Mouse (Mus musculus) forebrain, embryonic 14.5 days (tissue): ENCODE measurements at regions not wholly inside any gene's neighbourhood (a gene's known extent, or its start where the extent isn't known, plus 50 kb on each side); places are given as distances from the start of the nearest gene placed in this dataset.
A peak's percentile ranks its signal among the peaks of the same experiment; 100 is the strongest.

ENCODE experiments used
- ATAC-seq: fragments of 200-750 bp; cut with Nextera tagmentation; 2 replicates; pipeline ENCODE4 v1.8.0; 2017; ENCODE audit warnings: mild to moderate bottlenecking, moderate library complexity
- DNase-seq: peaks from one replicate; pipeline ENCODE4 v3.0.0-alpha.2; 2015; ENCODE audit warnings: low spot score
- H3K27ac ChIP-seq: fragments of 300-500 bp; sonication (generic); 2 replicates; pipeline ENCODE4 v1.5.1; 2014; ENCODE audit warnings: low read depth, mild to moderate bottlenecking, control low read depth, low read length, moderate library complexity
- H3K27me3 ChIP-seq: fragments of 300-500 bp; sonication (generic); replicated peaks from 2 replicates; pipeline ENCODE4 v1.6.1; 2014; ENCODE audit warnings: low read length, control low read depth, mixed read lengths; ENCODE audit not compliant: control insufficient read depth, insufficient read depth
- H3K36me3 ChIP-seq: fragments of 300-500 bp; sonication (generic); 2 replicates; pipeline ENCODE4 v1.6.1; 2014; ENCODE audit warnings: low read length, control low read depth; ENCODE audit not compliant: control insufficient read depth, insufficient read depth
- H3K4me1 ChIP-seq: fragments of 300-500 bp; sonication (generic); 2 replicates; pipeline ENCODE4 v1.6.1; 2014; ENCODE audit warnings: antibody characterized with exemption, low read length, control low read depth; ENCODE audit not compliant: control insufficient read depth, insufficient read depth
- H3K4me2 ChIP-seq: fragments of 300-500 bp; sonication (generic); 2 replicates; pipeline ENCODE4 v1.6.1; 2014; ENCODE audit warnings: mild to moderate bottlenecking, control low read depth, low read length
- H3K4me3 ChIP-seq: fragments of 300-500 bp; sonication (generic); 2 replicates; pipeline ENCODE4 v1.5.1; 2014; ENCODE audit warnings: low read depth, low read length, control low read depth
- H3K9ac ChIP-seq: fragments of 300-500 bp; sonication (generic); 2 replicates; pipeline ENCODE4 v1.6.1; 2014; ENCODE audit warnings: mild to moderate bottlenecking, low read length, control low read depth, moderate library complexity
- H3K9me3 ChIP-seq: fragments of 300-500 bp; sonication (generic); replicated peaks from 2 replicates; pipeline ENCODE4 v1.6.1; 2016; ENCODE audit warnings: low read length, control low read depth, mixed read lengths; ENCODE audit not compliant: control insufficient read depth
- WGBS: fragments of 180-500 bp; shearing (Covaris S2); extraction: QIAGEN DNeasy Blood & Tissue Kit; methylation state at CpG from one replicate; pipeline ENCODE4 v1.1.7; 2014; 5-methylcytosine and 5-hydroxymethylcytosine counted together

- H3K9ac ChIP-seq, result no peak overlapping the region
- WGBS, result 76% methylated on average over 5 of the region's 5 CpGs
- DNase-seq (no peak), ATAC-seq (no peak)
- H3K36me3 ChIP-seq, result no peaks in the 10 kb centered on the region
- no peak overlapping the region for H3K4me3 ChIP-seq
- H3K9me3 ChIP-seq, result no peaks in the 10 kb centered on the region
- no peak overlapping the region for H3K27ac ChIP-seq
- no peak overlapping the region for H3K4me2 ChIP-seq
- no peaks in the 10 kb centered on the region for H3K27me3 ChIP-seq
- no peaks in the 10 kb centered on the region for H3K4me1 ChIP-seq
These were observed 51.0 kb upstream of the Stt3b start for GRCm38 (mm10) chr9:115361191-115361590.

GRCm38 (mm10) chr9:115361881-115362280 is 51.7 kb upstream of the Stt3b start:
- Histone ChIP-seq H3K27me3 (no peaks in the 10 kb centered on the region), H3K9ac (no peak overlapping the region), H3K4me2 (no peak overlapping the region), H3K27ac (no peak overlapping the region), H3K4me1 (no peaks in the 10 kb centered on the region), H3K4me3 (no peak overlapping the region), H3K9me3 (no peaks in the 10 kb centered on the region), H3K36me3 (no peaks in the 10 kb centered on the region)
- 87% methylated on average over 11 of the region's 11 CpGs for WGBS
- DNase-seq (no peak), ATAC-seq (no peak)

- Histone ChIP-seq H3K4me1 (no peaks in the 10 kb centered on the region), H3K36me3 (no peaks in the 10 kb centered on the region), H3K4me2 (no peak overlapping the region), H3K27me3 (no peaks in the 10 kb centered on the region), H3K27ac (no peak overlapping the region), H3K9ac (no peak overlapping the region), H3K9me3 (no peaks in the 10 kb centered on the region), H3K4me3 (no peak overlapping the region)
- DNase-seq (no peak), ATAC-seq (no peak)
- WGBS, result 84% methylated on average over 4 of the region's 4 CpGs
These were observed 52.3 kb upstream of the Stt3b start for GRCm38 (mm10) chr9:115362486-115362885.

- no peak overlapping the region for H3K9ac ChIP-seq
- H3K4me3 ChIP-seq, result no peak overlapping the region
- ATAC-seq, result no peak
- WGBS, result 90% methylated on average over 16 of the region's 16 CpGs
- H3K27ac ChIP-seq, result no peak overlapping the region
- H3K9me3 ChIP-seq, result no peaks in the 10 kb centered on the region
- no peaks in the 10 kb centered on the region for H3K27me3 ChIP-seq
- DNase-seq, result no peak
- H3K4me2 ChIP-seq, result no peak overlapping the region
- no peaks in the 10 kb centered on the region for H3K36me3 ChIP-seq
- no peaks in the 10 kb centered on the region for H3K4me1 ChIP-seq
These were observed 55.0 kb upstream of the Stt3b start for GRCm38 (mm10) chr9:115364919-115365861.

GRCm38 (mm10) chr9:115367808-115368207 is 57.6 kb upstream of the Stt3b start:
- WGBS, result 67% methylated on average over 3 of the region's 3 CpGs
- no peak overlapping the region for H3K9ac ChIP-seq
- H3K9me3 ChIP-seq, result no peaks in the 10 kb centered on the region
- H3K27ac ChIP-seq, result no peak overlapping the region
- H3K4me2 ChIP-seq, result no peak overlapping the region
- ATAC-seq, result no peak
- no peaks in the 10 kb centered on the region for H3K27me3 ChIP-seq
- DNase-seq, result no peak
- no peak overlapping the region for H3K4me3 ChIP-seq
- no peaks in the 10 kb centered on the region for H3K36me3 ChIP-seq
- no peaks in the 10 kb centered on the region for H3K4me1 ChIP-seq

- Histone ChIP-seq H3K9me3 (no peaks in the 10 kb centered on the region), H3K4me2 (peak overlapping the region; percentile 16), H3K27me3 (no peaks in the 10 kb centered on the region), H3K36me3 (no peaks in the 10 kb centered on the region), H3K27ac (no peak overlapping the region), H3K4me1 (peaks cover 4% of the 10 kb centered on the region), H3K4me3 (no peak overlapping the region), H3K9ac (no peak overlapping the region)
- DNase-seq, result peak; percentile 55
- 32% methylated on average over 15 of the region's 15 CpGs for WGBS
- peak; percentile 63; the same call in 1 of the 2 replicates for ATAC-seq
These were observed 70.1 kb upstream of the Stt3b start for GRCm38 (mm10) chr9:115380276-115380675.

- no peak for DNase-seq
- Histone ChIP-seq H3K9ac (no peak overlapping the region), H3K4me1 (peaks cover 4% of the 10 kb centered on the region), H3K4me2 (no peak overlapping the region), H3K4me3 (no peak overlapping the region), H3K36me3 (no peaks in the 10 kb centered on the region), H3K27ac (no peak overlapping the region), H3K9me3 (no peaks in the 10 kb centered on the region), H3K27me3 (no peaks in the 10 kb centered on the region)
- ATAC-seq, result no peak
- 94% methylated on average over 12 of the region's 12 CpGs for WGBS
These were observed 72.7 kb upstream of the Stt3b start for GRCm38 (mm10) chr9:115382824-115383475.

- no peaks in the 10 kb centered on the region for H3K9me3 ChIP-seq
- H3K27me3 ChIP-seq, result no peaks in the 10 kb centered on the region
- H3K4me1 ChIP-seq, result peaks cover 4% of the 10 kb centered on the region
- no peak overlapping the region for H3K9ac ChIP-seq
- no peak overlapping the region for H3K4me2 ChIP-seq
- no peak overlapping the region for H3K4me3 ChIP-seq
- no peak overlapping the region for H3K27ac ChIP-seq
- H3K36me3 ChIP-seq, result no peaks in the 10 kb centered on the region
- ATAC-seq (no peak), DNase-seq (no peak)
- WGBS, result 81% methylated on average over 4 of the region's 4 CpGs
These were observed 73.7 kb upstream of the Stt3b start for GRCm38 (mm10) chr9:115383935-115384334.

- Histone ChIP-seq H3K27me3 (no peaks in the 10 kb centered on the region), H3K36me3 (no peaks in the 10 kb centered on the region), H3K4me2 (no peak overlapping the region), H3K9ac (no peak overlapping the region), H3K4me3 (no peak overlapping the region), H3K27ac (no peak overlapping the region), H3K4me1 (peaks cover 4% of the 10 kb centered on the region), H3K9me3 (no peaks in the 10 kb centered on the region)
- ATAC-seq (no peak), DNase-seq (no peak)
- WGBS, result 91% methylated on average over 1 of the region's 1 CpGs
These were observed 74.1 kb upstream of the Stt3b start for GRCm38 (mm10) chr9:115384345-115384744.
